In the genomic region with DNA sequence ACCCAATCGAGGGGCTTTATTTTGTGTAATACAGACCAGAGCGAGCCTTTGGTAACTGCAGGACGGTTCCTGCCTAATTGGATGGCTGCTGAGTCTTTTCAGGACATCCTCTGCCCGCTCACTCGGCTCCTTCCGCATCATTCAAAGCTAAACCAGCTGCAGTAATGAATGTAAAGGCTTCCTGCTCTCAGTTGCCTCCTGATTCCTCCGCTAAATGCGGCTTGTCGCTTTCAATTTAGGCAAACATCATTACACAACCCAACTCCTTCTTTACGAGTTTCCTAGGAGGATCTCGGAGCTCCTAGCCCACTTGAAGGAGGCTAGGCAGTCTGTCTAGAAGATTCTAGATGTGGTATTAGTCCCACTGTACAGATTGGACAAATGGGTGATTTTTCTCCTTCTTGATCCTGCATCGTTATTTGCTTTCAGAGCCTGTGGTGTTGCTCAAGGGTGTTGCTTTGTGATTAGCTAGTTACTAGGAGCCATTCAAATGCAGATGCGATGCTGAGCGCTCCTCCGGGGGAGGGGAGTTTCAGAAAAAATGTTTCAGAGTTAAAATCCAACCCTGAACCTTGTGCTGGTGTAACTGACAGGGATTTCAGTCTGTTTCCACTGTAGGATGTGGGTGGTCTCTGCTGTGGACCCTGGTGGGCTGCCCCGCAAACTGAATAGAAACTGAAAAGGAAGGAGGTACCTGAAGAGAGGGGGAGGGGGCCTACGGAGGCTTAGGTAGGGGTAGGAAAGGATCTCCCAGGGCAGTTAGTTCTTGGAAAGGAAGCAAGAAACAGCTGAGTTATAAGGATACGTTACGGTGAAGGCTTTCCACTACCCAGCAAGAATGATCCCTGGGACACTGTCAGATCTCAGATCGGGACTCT, we compare ENCODE assay signal across 9 mouse cellular contexts. TPM values are rescaled to one million over a fixed set of nuclear protein-coding genes. Genes with fewer than 3 reads are reported as not detected.
A peak's percentile ranks its signal among the peaks of the same experiment; 100 is the strongest.
DNase-seq lines count a peak whose midpoint lies in the region; ATAC-seq and TF ChIP-seq lines count a peak whose summit lies in the region.
"Had no signal": no experiment of that assay in that cellular context is flagged by ENCODE, and none has a peak within 500 bp of the region (broad histone marks: within the 10 kb centered on the region; RNA-seq: fewer than 3 reads in every experiment).

No protein-coding gene starts in this region.

- WGBS in heart, embryonic 13.5 days: 9% methylated on average over 20 of the region's 20 CpGs
- WGBS in forebrain, embryonic 13.5 days: 2% methylated on average over 20 of the region's 20 CpGs
- WGBS in midbrain, embryonic 10.5 days: 3% methylated on average over 20 of the region's 20 CpGs

- peaks cover 62% of the 10 kb centered on the region for H3K27me3 ChIP-seq in heart, embryonic 13.5 days (replicated peaks)
- peaks cover 5% of the 10 kb centered on the region; the same call in 1 of the 2 replicates for H3K27me3 ChIP-seq in forebrain, embryonic 13.5 days
- peaks cover 45% of the 10 kb centered on the region for H3K27me3 ChIP-seq in midbrain, embryonic 10.5 days (ENCODE audit: low read depth, poor library complexity, severe bottlenecking)

- no peak overlapping the region for H3K9ac ChIP-seq in heart, embryonic 13.5 days
- no peak overlapping the region for H3K9ac ChIP-seq in ES-E14 (ENCODE audit: insufficient read depth, low read depth, low read length, poor library complexity, severe bottlenecking)
- no peak overlapping the region for H3K9ac ChIP-seq in forebrain, embryonic 13.5 days

- in situ Hi-C loops in ES-E14 (cut with MboI; ENCODE audit: low sequenced_read_pairs in 2 of 2, unreplicated experiment in 2 of 2): no loop called here

- peak overlapping the region; percentile 53 for H3K4me2 ChIP-seq in heart, embryonic 13.5 days
- peak overlapping the region; percentile 46 for H3K4me2 ChIP-seq in forebrain, embryonic 13.5 days

- DNase-seq in heart, postnatal 10 days: no peak
- peak; percentile 57 for DNase-seq in ES-E14 (ENCODE audit: low read depth, low spot score)
- DNase-seq in midbrain, embryonic 10.5 days (ENCODE audit: low spot score): peak; percentile 21
- no peak for DNase-seq in natural killer cell, adult 2 months (ENCODE audit: low spot score in 2 of 2)
- DNase-seq in thymus, postnatal 25 days: no peak
- DNase-seq: kidney, postnatal 14 days had no signal

- no peaks in the 10 kb centered on the region for H3K9me3 ChIP-seq in heart, embryonic 13.5 days
- no peaks in the 10 kb centered on the region for H3K9me3 ChIP-seq in ES-E14 (ENCODE audit: control insufficient read depth, insufficient read depth, low read depth, low read length)
- H3K9me3 ChIP-seq in forebrain, embryonic 13.5 days (replicated peaks): no peaks in the 10 kb centered on the region
- H3K9me3 ChIP-seq in midbrain, embryonic 10.5 days (replicated peaks): no peaks in the 10 kb centered on the region

- peaks cover 19% of the 10 kb centered on the region for H3K4me1 ChIP-seq in heart, embryonic 13.5 days
- peaks cover 2 to 11% of the 10 kb centered on the region in 2 experiments; a peak in 3 of 4 replicates for H3K4me1 ChIP-seq in ES-E14 (ENCODE audit: control insufficient read depth in 2 of 2, insufficient read depth in 2 of 2, low read length in 2 of 2, poor library complexity in 1 of 2)
- H3K4me1 ChIP-seq in forebrain, embryonic 13.5 days: peaks cover 48% of the 10 kb centered on the region
- peaks cover 42% of the 10 kb centered on the region for H3K4me1 ChIP-seq in midbrain, embryonic 10.5 days

- no peaks in the 10 kb centered on the region for H3K36me3 ChIP-seq in heart, embryonic 13.5 days
- no peaks in the 10 kb centered on the region for H3K36me3 ChIP-seq in ES-E14 (ENCODE audit: control insufficient read depth, insufficient read depth, low read length, poor library complexity, severe bottlenecking)
- H3K36me3 ChIP-seq in forebrain, embryonic 13.5 days (ENCODE audit: poor library complexity, severe bottlenecking): no peaks in the 10 kb centered on the region
- no peaks in the 10 kb centered on the region for H3K36me3 ChIP-seq in midbrain, embryonic 10.5 days

- intact Hi-C loops in heart, postnatal 10 days (cut with DNase I): no loop called here

- peak overlapping the region; percentile 23 for H3K4me3 ChIP-seq in heart, embryonic 13.5 days
- peak overlapping the region in 1 of 2 experiments; percentile 38; a peak in 2 of 4 replicates for H3K4me3 ChIP-seq in ES-E14 (ENCODE audit: insufficient read depth in 1 of 2, low read depth in 1 of 2, low read length in 2 of 2, poor library complexity in 1 of 2, severe bottlenecking in 1 of 2)
- H3K4me3 ChIP-seq in forebrain, embryonic 13.5 days: peak overlapping the region; percentile 13; the same call in 1 of the 2 replicates
- peak overlapping the region; percentile 38 for H3K4me3 ChIP-seq in midbrain, embryonic 10.5 days

- H3K27ac ChIP-seq in heart, embryonic 13.5 days (replicated peaks): no peak overlapping the region
- H3K27ac ChIP-seq in ES-E14 (ENCODE audit: insufficient read depth, low read depth, low read length, poor library complexity, severe bottlenecking): peak overlapping the region; percentile 18; the same call in 1 of the 2 replicates
- H3K27ac ChIP-seq in forebrain, embryonic 13.5 days: no peak overlapping the region
- H3K27ac ChIP-seq in midbrain, embryonic 10.5 days (replicated peaks): 0 out of 2 replicates have a peak overlapping the region, but pooled peaks have one; percentile 18

- no peak for ATAC-seq in heart, embryonic 13.5 days (ENCODE audit: extremely low read depth, insufficient number of reproducible peaks, low FRiP score, low TSS enrichment)
- peak; percentile 56 for ATAC-seq in forebrain, embryonic 13.5 days
- no peak for ATAC-seq in cerebellum, adult (ENCODE audit: insufficient number of reproducible peaks, low FRiP score, low TSS enrichment)

TF ChIP-seq in ES-E14, 5 proteins besides CTCF, POLR2A, EP300 and RAD21:
- TF ChIP-seq HCFC1 (IDR thresholded peaks at IDR 0.05; ENCODE audit: borderline replicate concordance, insufficient read depth, low read length): no peak
- TF ChIP-seq ZNF384 (IDR thresholded peaks at IDR 0.05; ENCODE audit: low read depth, low read length): peak; percentile 48; the same call in 1 of the 2 replicates
TF ChIP-seq in ES-E14: peak in this region for 1.

RNA-seq across cellular contexts. Expression of a gene that starts 48.7 kb away (rescaled TPM):
- 9.6 and 10.5 TPM in 2 replicates for polyA plus RNA-seq in heart, embryonic 13.5 days (2015; fragmentation: Nextera tagmentation; extraction: Ambion mirVana)
- 10 to 100 TPM; 19.5 to 21.8 TPM for total RNA-seq in heart, postnatal 10 days (2021)
- 11.3 and 14.5 TPM in 2 replicates for total RNA-seq in ES-E14 (2012; rRNA removed)
- polyA plus RNA-seq in forebrain, embryonic 13.5 days (2015; fragmentation: Nextera tagmentation; extraction: Ambion mirVana): 11.5 and 14.3 TPM in 2 replicates
- 19.5 and 21.2 TPM in 2 replicates for polyA plus RNA-seq in midbrain, embryonic 10.5 days (2016; fragmentation: Nextera tagmentation; extraction: Ambion mirVana)

RNA-seq across cellular contexts. Expression of a gene that starts 49.1 kb away (rescaled TPM):
- 6.7 and 9.8 TPM in 2 replicates for polyA plus RNA-seq in heart, embryonic 13.5 days (2015; fragmentation: Nextera tagmentation; extraction: Ambion mirVana)
- total RNA-seq in heart, postnatal 10 days (2021): 1 to 10 TPM; 4.8 to 4.9 TPM
- 20.7 and 25.1 TPM in 2 replicates for total RNA-seq in ES-E14 (2012; rRNA removed)
- 13.3 and 14.1 TPM in 2 replicates for polyA plus RNA-seq in forebrain, embryonic 13.5 days (2015; fragmentation: Nextera tagmentation; extraction: Ambion mirVana)
- 18.7 and 21.0 TPM in 2 replicates for polyA plus RNA-seq in midbrain, embryonic 10.5 days (2016; fragmentation: Nextera tagmentation; extraction: Ambion mirVana)

Comparison
In these comparisons a context has a peak if more than half of its experiments do, and no peak if none do; other contexts are left out.
1. H3K27ac ChIP-seq: peak in ES-E14 (single experiment) and midbrain, embryonic 10.5 days (single experiment); none in heart, embryonic 13.5 days (single experiment) and forebrain, embryonic 13.5 days (single experiment).
2. DNase-seq: peak in ES-E14 (single experiment) and midbrain, embryonic 10.5 days (single experiment); none in heart, postnatal 10 days (0 of 2), natural killer cell, adult 2 months (0 of 2) and thymus, postnatal 25 days (single experiment).